Mouse (Mus musculus) heart, adult 9 months (tissue): ENCODE measurements around the gene Olfr10.
"Not testable (repeated sequence)": the region's sequence is repeated elsewhere in the genome, so short reads cannot be mapped to it uniquely, and the experiment has no call there.

ENCODE experiments used
- DNase-seq, 2 experiments: peaks; one replicate each; pipeline ENCODE4 v3.0.0; 2022; ENCODE audit warnings: low spot score in 2 of 2

Gene Olfr10

GRCm38 (mm10) chr11:49304441-49304840, at the start of gene Olfr10:
Gene Olfr10, plus strand, starts transcription at chr11:49304741.
- DNase-seq, result no peak

DNA sequence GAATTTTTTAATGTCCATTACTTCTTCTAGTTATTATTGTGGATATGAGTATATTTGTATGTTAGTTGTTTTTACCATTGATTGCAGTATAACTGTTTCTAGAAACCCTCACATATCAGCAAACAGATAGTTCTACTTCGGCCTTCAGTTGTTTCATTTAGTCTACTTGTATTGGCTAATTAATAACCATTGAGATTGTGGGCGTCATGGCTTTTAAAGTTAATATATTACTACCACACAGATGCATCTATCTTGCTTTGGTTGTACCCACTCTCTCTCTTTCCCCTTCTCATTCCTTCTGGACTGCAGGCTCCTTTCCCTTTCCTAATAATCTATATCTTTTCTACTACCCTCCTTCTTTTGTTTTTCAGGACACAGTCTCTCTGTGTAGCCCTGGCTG, 45.2 kb upstream of the Olfr10 start:
- DNase-seq, result no peak

- no peak for DNase-seq
Observed at GRCm38 (mm10) chr11:49259829-49260228, 44.7 kb upstream of the Olfr10 start.

DNA sequence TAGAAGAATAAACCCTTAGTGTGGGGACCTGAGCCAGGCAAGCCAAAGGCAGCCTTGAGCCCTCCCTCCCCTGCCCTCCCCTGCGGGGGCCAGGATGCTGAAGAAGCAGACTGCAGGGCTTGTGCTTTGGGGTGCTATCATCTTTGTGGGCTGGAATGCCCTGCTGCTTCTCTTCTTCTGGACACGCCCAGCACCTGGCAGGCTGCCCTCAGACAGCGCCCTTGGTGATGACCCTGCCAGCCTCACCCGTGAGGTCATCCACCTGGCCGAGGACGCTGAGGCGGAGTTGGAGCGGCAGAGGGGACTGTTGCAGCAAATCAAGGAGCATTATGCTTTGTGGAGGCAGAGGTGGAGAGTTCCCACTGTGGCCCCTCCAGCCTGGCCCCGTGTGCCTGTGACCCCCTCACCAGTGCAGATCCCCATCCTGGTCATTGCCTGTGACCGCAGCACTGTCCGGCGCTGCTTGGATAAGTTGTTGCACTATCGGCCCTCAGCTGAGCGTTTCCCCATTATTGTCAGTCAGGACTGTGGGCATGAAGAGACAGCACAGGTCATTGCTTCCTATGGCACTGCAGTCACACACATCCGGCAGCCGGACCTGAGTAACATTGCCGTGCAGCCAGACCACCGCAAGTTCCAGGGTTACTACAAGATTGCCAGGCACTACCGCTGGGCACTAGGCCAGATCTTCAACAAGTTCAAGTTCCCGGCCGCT, 43.8 kb upstream of the Olfr10 start:
- peak in 1 of 2 experiments; percentile 71 for DNase-seq

DNA sequence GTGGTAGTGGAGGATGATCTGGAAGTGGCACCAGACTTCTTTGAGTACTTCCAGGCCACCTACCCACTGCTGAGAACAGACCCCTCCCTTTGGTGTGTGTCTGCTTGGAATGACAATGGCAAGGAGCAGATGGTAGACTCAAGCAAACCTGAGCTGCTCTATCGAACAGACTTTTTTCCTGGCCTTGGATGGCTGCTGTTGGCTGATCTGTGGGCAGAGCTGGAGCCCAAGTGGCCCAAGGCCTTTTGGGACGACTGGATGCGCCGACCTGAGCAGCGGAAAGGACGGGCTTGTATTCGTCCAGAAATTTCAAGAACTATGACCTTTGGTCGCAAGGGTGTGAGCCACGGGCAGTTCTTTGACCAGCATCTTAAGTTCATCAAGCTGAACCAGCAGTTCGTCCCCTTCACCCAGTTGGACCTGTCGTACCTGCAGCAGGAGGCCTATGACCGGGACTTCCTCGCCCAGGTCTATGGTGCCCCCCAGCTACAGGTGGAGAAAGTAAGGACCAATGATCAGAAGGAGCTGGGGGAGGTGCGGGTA, 43.2 kb upstream of the Olfr10 start:
- no peak for DNase-seq

GRCm38 (mm10) chr11:49262286-49262685, 42.3 kb upstream of the Olfr10 start:
- no peak for DNase-seq

DNA sequence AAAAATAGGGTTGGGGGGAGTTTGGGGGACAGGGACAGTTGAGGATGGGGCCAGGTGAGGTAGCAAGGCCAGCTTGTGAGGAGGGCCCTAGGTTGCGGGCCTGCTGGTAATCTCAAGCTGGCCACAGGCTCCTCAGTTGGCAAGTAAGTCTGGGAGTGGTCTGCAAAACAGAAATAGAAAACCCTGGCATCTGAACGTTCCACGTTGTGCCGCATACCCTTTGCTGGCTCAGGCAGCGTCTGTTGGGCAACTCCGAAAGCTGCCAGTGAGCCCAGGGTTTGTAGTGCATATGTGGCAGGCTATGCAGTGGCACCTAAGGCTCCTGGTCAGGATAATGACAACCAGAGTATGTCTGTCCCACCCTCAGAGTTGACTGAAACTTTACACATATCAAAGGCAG, 41.4 kb upstream of the Olfr10 start:
- DNase-seq, result no peak

DNA sequence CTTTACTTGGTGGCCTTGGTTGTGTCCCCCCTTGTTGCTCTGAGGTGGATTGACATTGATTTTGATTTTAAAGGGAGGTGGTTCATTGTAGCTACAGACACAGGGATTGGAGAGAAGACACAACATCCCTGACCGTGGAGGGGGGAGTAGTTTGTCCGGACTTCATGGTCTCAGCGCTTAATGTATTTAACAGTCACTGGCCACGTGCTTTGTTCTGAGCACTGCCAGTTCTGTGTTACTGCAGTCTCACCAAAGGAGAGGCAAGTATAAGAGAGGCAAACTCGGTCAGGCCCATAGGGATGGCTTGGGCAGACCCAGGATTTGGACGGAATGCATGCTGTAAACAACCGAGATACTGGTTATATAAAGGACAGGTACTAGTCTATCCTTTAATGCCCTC, 40.5 kb upstream of the Olfr10 start:
- DNase-seq, result no peak

- DNase-seq, result no peak
Observed at GRCm38 (mm10) chr11:49264622-49265021, 39.9 kb upstream of the Olfr10 start.

DNA sequence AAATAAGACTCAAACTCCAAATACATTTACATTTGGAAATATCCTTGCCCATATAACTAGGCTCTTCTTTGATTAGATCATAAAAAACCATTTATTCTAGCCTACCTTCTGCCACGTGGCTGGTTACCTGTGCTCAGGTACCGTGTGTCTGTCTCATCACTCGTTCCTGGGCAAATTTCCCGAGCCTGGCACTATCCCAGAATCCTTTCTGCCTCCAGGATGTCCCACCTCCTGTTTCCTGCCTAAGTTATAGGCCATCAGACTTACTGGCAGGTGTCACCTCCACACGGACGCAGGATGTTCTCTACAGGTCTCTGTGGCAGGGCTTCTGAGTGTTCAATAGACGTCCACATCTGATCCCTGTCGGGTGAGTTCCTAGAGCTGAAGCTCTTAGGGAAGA, 39.4 kb upstream of the Olfr10 start:
- DNase-seq, result no peak

GRCm38 (mm10) chr11:49266671-49267070, 37.9 kb upstream of the Olfr10 start:
- DNase-seq, result no peak

GRCm38 (mm10) chr11:49267316-49267715, 37.2 kb upstream of the Olfr10 start:
- no peak for DNase-seq

GRCm38 (mm10) chr11:49267970-49268579, 36.5 kb upstream of the Olfr10 start:
- DNase-seq, result no peak

DNA sequence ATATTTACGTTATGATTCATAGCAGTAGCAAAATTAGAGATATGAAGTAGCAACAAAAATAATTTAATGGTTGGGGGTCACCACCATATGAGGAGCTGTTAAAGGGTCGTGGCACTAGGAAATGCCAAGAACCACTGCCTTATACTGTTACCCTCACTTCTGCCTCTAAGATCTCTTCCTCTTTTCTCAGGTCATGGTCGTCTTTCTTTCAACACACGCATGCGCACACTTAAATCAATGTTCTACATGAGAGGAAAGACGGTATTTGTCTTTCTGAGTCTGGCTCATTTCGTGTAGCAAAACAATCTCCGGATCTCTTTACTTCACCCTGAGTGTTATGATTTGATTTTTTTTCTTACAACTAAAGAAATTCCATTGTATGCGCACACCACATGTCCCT, 34.8 kb upstream of the Olfr10 start:
- DNase-seq, result no peak

DNA sequence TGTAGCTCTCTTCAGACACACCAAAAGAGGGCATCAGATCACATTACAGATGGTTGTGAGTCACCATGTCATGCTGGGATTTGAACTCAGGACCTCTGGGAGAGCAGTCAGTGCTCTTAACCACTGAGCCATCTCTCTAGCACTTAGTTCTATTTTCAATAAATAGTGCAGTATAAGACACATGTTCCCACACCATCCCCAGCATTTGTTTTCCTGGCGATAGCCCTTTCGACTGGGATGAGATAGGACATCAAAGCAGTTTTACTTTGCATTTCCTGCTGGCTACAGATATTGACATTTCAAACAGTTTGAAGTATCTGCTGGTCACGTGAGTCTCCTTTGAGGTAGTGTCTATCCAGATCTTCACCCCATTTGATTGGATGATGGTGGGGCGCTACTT, 34.2 kb upstream of the Olfr10 start:
- DNase-seq, result no peak

- peak in 1 of 2 experiments; percentile 33 for DNase-seq
Observed at GRCm38 (mm10) chr11:49271334-49271733, 33.2 kb upstream of the Olfr10 start.

DNA sequence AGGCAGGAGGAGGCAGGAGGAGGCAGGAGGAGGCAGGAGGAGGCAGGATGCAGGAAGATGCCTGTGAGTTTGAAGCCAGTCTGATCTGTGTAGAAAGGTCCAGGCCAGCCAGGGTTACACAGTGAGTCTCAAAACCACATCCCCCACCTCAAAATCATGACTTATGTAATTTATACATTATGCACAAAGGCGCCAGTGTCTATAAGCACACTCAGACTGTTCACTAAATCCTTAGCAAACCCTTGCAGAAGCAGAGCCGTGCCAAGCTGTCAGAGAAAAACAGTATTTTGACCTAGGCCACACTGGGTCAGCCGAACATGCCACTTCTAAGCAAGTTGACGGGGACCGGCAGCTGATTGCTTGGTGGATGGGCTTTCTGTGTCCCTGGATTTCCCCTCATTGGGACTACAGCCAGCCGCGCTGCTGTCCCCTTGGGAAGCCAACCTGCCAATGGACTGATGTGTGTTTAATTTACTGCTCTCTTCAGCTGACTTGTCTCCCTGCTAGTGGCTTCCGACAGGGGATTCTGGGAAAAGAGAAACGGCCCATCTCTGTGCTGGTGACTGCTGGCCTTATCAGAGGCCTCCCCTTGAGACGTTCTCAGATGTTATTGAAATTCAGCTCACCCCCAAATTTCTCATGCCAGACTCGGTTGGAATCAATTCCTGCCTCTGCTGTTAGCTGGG, 30.6 kb upstream of the Olfr10 start:
- no peak for DNase-seq

DNA sequence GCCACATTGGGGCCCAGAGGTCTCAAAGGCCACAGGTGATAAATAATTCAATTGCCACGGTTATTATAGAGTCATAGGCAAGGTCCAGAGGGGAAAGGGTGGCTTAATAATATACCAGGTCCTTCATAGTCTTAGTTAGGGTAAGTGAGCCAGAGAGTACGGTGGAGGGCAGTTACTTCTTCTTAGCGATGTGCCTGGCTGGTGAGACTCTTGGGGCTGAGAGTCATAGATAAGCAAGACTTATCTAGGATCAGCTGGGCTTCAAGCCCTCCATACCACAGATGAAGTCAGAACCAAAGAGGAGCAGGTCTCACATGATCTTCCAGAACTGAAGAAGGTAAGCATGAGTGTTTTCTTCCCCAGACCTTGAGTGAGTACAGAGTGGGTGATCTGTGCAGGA, 26.3 kb upstream of the Olfr10 start, which contains the start of gene Olfr1393:
Gene Olfr1393 (plus strand): TSS at position 83 of the 400 bp plus-strand sequence.
- no peak for DNase-seq

- not testable (repeated sequence) for DNase-seq
Observed at GRCm38 (mm10) chr11:49284982-49285381, 19.6 kb upstream of the Olfr10 start, which contains the start of gene Olfr1392. Gene Olfr1392, plus strand, starts transcription at chr11:49285282.

- DNase-seq, result no peak
Observed at GRCm38 (mm10) chr11:49287251-49287650, 17.3 kb upstream of the Olfr10 start.

GRCm38 (mm10) chr11:49292777-49293176, 11.8 kb upstream of the Olfr10 start:
- no peak for DNase-seq

- DNase-seq, result not testable (repeated sequence)
Observed at GRCm38 (mm10) chr11:49308547-49308946, 4.0 kb downstream of the Olfr10 start.
